Mouse (Mus musculus) lung, embryonic 14.5 days (tissue): ENCODE measurements around the gene Glud1. TPM values are rescaled to one million over a fixed set of nuclear protein-coding genes. Genes with fewer than 3 reads are reported as not detected.

Experiments
- ATAC-seq: fragments of 200-750 bp; cut with Nextera tagmentation; 2 replicates; pipeline ENCODE4 v1.8.0; 2017; ENCODE audit warnings: mild to moderate bottlenecking, moderate TSS enrichment, moderate library complexity; ENCODE audit not compliant: insufficient read depth
- DNase-seq: peaks from one replicate; pipeline ENCODE4 v3.0.0-alpha.2; 2015
- H3K27ac ChIP-seq: fragments of 300-500 bp; sonication (generic); 2 replicates; pipeline ENCODE4 v1.5.1; 2014; ENCODE audit warnings: low read depth, mild to moderate bottlenecking, moderate library complexity
- H3K27me3 ChIP-seq: fragments of 300-500 bp; sonication (generic); 2 replicates; pipeline ENCODE4 v1.6.1; 2014; ENCODE audit warnings: low read length, control low read depth; ENCODE audit not compliant: insufficient read depth
- H3K36me3 ChIP-seq: fragments of 300-500 bp; sonication (generic); 2 replicates; pipeline ENCODE4 v1.6.1; 2014; ENCODE audit warnings: control low read depth; ENCODE audit not compliant: insufficient read depth
- H3K4me1 ChIP-seq: fragments of 300-500 bp; sonication (generic); 2 replicates; pipeline ENCODE4 v1.6.1; 2014; ENCODE audit warnings: antibody characterized with exemption, control low read depth; ENCODE audit not compliant: insufficient read depth
- H3K4me2 ChIP-seq: fragments of 300-500 bp; sonication (generic); 2 replicates; pipeline ENCODE4 v1.6.1; 2014; ENCODE audit warnings: mild to moderate bottlenecking
- H3K4me3 ChIP-seq: fragments of 300-500 bp; sonication (generic); 2 replicates; pipeline ENCODE4 v1.5.1; 2014; ENCODE audit warnings: low read depth, low read length
- H3K9ac ChIP-seq: fragments of 300-500 bp; sonication (generic); 2 replicates; pipeline ENCODE4 v1.6.1; 2014
- H3K9me3 ChIP-seq: fragments of 300-500 bp; sonication (generic); 2 replicates; pipeline ENCODE4 v1.6.1; 2016; ENCODE audit warnings: low read depth, low read length, control low read depth
- CTCF ChIP-seq: IDR thresholded peaks from 2 replicates; pipeline ENCODE4 v1.5.1; 2016; ENCODE audit warnings: antibody characterized with exemption, low read depth
- WGBS: fragments of 180-500 bp; shearing (Covaris S2); extraction: QIAGEN DNeasy Blood & Tissue Kit; methylation state at CpG from one replicate; pipeline ENCODE4 v1.1.7; 2014; 5-methylcytosine and 5-hydroxymethylcytosine counted together
- polyA plus RNA-seq: library from polyadenylated mRNA; unstranded; fragments of >200 nt; fragmentation: Nextera tagmentation; extraction: Ambion mirVana; gene quantifications from 2 replicates; pipeline ENCODE4 v1.2.1, GENCODE M21; 2014

Glud1 gene
- polyA plus RNA-seq, 1 experiment from 2014 or later = 84.2 TPM

DNA sequence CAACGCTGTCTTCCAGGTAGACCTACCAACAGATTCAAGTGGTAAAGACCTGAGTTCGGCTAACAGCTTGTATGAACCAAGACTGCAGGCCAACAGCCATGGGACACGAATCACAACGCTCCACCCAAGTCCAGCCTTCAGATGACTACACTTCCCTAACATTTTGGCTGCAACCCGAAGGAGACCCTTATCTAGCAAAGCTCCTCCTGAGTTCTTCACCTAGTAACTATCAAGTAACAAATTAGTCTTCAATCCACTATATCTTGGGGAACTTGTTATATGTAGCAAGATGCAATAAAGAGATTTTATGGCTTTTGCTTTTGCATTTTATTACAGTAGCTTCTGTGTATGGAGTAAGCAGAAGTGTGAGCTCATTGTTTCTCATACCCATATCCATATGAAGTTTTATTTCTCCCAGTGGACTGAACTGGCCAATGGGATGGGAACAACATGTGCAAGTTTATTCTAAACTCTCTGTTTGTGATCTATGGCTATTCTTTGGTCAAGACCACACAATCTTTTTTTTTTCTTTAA lies 28.7 kb upstream of the Glud1 start:
- DNase-seq (no peak), ATAC-seq (no peak)
- Histone ChIP-seq H3K4me2 (no peak overlapping the region), H3K4me1 (no peaks in the 10 kb centered on the region), H3K27ac (no peak overlapping the region), H3K36me3 (no peaks in the 10 kb centered on the region), H3K9ac (no peak overlapping the region), H3K9me3 (no peaks in the 10 kb centered on the region), H3K27me3 (no peaks in the 10 kb centered on the region), H3K4me3 (no peak overlapping the region)
- 94% methylated on average over 5 of the region's 5 CpGs for WGBS
- TF ChIP-seq CTCF = no peak

DNA sequence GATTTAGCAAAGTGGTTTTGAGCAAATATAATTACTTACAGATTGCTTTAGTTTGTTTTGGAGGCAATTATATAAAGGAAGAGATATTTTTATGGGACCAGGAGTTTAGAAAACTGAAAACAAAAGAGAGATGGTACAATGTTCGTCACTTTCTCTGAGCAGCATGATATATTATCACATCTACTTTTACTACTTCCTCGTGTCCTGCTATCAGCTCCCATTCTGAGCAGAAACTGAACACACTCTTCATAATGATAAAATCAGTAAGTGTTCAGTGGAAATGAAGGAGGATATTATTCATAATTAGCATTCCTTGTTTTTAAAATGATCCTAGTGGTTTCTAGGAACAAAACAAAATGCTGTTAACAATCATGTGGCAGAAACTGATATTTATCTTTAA lies 22.1 kb upstream of the Glud1 start:
- Histone ChIP-seq H3K9ac (no peak overlapping the region), H3K36me3 (no peaks in the 10 kb centered on the region)

DNA sequence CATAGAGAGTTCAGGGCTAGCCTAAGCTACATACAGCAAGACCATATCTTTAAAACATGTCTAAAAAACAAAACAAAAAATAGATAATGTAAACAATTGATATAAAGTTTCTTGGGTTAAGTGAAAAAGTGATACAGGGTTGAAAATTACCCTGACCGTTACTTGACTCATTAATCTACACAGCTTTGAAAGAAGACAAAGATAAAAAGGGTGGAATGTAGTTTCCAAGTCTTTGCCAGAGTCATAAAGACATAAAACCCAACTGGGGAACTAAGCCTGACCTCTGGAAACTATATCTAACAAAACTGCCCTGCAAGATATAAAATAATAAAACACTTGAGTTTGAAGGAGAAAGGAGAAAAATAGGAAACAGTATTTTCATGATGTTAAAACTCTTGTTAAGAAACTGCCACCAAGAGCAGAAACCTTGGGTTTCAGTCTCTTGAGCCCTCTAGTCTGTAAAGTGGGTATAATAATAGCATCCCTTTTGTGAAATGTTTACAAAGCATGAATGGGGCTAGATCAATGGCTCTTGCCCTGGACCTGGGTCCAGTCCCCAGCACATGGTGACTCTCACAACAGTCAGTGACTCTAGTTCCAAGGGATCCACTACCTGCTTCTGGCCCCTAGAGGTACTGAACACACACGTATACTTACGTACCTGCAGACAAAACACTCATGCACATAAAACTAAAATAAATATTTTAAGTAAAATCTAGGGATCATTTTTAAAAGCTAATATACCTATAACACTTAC lies 21.1 kb upstream of the Glud1 start:
- Histone ChIP-seq H3K4me3 (no peak overlapping the region), H3K9ac (no peak overlapping the region), H3K9me3 (no peaks in the 10 kb centered on the region), H3K27me3 (no peaks in the 10 kb centered on the region), H3K4me2 (no peak overlapping the region), H3K27ac (no peak overlapping the region), H3K4me1 (no peaks in the 10 kb centered on the region), H3K36me3 (no peaks in the 10 kb centered on the region)
- DNase-seq (no peak), ATAC-seq (no peak)
- no peak for TF ChIP-seq CTCF
- 70% methylated on average over 3 of the region's 3 CpGs for WGBS

More for the DNA sequence above, 22.1 kb upstream of the Glud1 start:
- no peak for DNase-seq
- no peaks in the 10 kb centered on the region for H3K9me3 ChIP-seq
- H3K4me2 ChIP-seq = no peak overlapping the region
- no peak for ATAC-seq
- H3K27ac ChIP-seq = no peak overlapping the region
- TF ChIP-seq CTCF = no peak
- no peak overlapping the region for H3K4me3 ChIP-seq
- no peaks in the 10 kb centered on the region for H3K27me3 ChIP-seq
- WGBS = 66% methylated on average over 2 of the region's 2 CpGs
- H3K4me1 ChIP-seq = no peaks in the 10 kb centered on the region

DNA sequence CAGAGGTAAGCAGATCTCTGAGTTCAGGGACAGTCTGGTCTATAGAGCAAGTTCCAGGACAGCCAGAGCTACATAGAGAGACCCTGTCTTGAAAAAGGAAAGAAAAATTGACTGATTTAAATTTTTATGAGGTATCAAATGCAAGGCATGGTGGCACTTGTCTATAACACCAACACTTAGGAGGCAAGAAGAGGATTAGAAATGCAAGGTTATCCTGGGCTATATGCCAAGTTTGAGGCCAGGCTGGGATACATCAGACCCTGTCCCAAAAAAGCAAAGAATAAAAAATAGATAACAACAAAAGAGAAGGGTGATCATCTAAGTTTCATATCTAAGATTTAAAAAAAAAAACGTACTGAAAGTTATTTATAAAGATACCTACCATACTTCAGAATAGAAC lies 20.3 kb upstream of the Glud1 start:
- ATAC-seq (peak; percentile 75; the same call in 1 of the 2 replicates), DNase-seq (peak; percentile 72)
- TF ChIP-seq CTCF = no peak
- no peak overlapping the region for H3K4me2 ChIP-seq
- H3K4me3 ChIP-seq = no peak overlapping the region
- H3K27me3 ChIP-seq = no peaks in the 10 kb centered on the region
- no peak overlapping the region for H3K27ac ChIP-seq
- H3K4me1 ChIP-seq = no peaks in the 10 kb centered on the region
- H3K36me3 ChIP-seq = no peaks in the 10 kb centered on the region
- no peaks in the 10 kb centered on the region for H3K9me3 ChIP-seq
- WGBS = 29% methylated on average over 1 of the region's 1 CpGs
- no peak overlapping the region for H3K9ac ChIP-seq

DNA sequence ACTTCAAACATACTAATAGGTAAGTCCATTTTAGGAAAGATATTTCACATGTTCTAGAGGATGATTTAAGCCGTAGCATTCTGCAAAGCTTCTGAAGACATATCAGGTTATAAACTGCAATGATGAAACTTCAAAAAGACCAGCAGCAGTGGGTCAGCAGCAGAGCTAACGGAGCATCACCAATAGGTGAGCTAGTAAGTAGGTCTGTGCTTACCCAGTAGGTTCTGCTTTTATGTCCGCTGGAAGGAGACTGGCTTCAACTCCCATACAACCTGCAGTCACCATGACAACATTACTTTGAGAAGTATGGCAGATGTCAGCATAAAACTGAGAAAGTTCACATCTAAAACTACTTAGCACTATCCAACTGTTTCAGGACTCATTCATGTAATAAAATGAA lies 16.9 kb upstream of the Glud1 start:
- Histone ChIP-seq H3K27ac (no peak overlapping the region), H3K4me3 (no peak overlapping the region), H3K9ac (no peak overlapping the region), H3K27me3 (no peaks in the 10 kb centered on the region), H3K9me3 (no peaks in the 10 kb centered on the region), H3K4me2 (no peak overlapping the region), H3K4me1 (no peaks in the 10 kb centered on the region), H3K36me3 (no peaks in the 10 kb centered on the region)
- TF ChIP-seq CTCF = no peak
- ATAC-seq = no peak
- DNase-seq = no peak
- 84% methylated on average over 3 of the region's 3 CpGs for WGBS

DNA sequence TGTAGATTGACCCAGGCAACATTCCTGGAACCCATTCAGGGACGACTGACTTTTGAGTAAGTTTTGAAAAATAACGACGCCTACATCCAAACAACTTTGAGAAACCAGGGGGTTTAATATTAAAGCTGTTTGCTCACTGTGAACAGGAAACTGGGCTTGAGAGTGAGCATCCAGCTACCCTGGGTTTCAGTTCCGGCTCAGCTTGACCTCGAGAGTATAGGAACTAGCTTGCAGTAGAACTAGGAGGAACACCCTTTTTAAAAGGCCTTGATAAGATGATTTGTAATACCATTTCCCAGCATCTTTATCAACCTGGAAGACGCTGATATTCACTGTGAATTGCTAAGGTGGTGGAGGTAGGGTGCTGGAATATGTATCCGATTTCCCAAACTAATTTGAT lies 14.2 kb upstream of the Glud1 start:
- Histone ChIP-seq H3K4me1 (no peaks in the 10 kb centered on the region), H3K27ac (no peak overlapping the region), H3K36me3 (no peaks in the 10 kb centered on the region), H3K9me3 (no peaks in the 10 kb centered on the region), H3K27me3 (no peaks in the 10 kb centered on the region), H3K9ac (no peak overlapping the region), H3K4me2 (no peak overlapping the region), H3K4me3 (no peak overlapping the region)
- DNase-seq = no peak
- TF ChIP-seq CTCF = no peak
- 78% methylated on average over 7 of the region's 7 CpGs for WGBS
- no peak for ATAC-seq

DNA sequence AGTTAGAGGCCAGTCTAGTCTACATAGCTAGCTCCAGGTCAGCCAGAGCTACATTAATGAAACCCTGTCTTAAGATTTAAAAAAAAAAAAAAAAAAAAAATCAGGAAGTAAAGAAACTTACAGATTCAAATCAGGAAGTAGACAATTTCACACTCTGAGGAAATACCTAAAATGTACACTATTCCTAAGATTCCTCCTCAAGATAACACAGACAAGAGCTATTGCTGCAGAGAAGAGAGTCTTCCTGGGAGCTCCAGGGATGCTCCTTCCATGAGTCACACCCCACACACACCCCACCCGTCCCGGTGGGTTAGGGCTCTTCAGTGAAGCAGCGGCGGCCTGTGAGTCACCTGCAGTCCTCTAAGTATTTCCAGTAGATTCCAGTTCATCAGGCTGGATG lies 13.5 kb upstream of the Glud1 start:
- no peaks in the 10 kb centered on the region for H3K27me3 ChIP-seq
- no peaks in the 10 kb centered on the region for H3K4me1 ChIP-seq
- WGBS = 36% methylated on average over 4 of the region's 4 CpGs
- H3K36me3 ChIP-seq = no peaks in the 10 kb centered on the region
- no peaks in the 10 kb centered on the region for H3K9me3 ChIP-seq
- H3K4me2 ChIP-seq = no peak overlapping the region
- H3K27ac ChIP-seq = no peak overlapping the region
- TF ChIP-seq CTCF = no peak
- H3K9ac ChIP-seq = no peak overlapping the region
- no peak overlapping the region for H3K4me3 ChIP-seq
- ATAC-seq (no peak), DNase-seq (no peak)
